Mouse (Mus musculus): ENCODE results near the gene Sumf1.

DNA sequence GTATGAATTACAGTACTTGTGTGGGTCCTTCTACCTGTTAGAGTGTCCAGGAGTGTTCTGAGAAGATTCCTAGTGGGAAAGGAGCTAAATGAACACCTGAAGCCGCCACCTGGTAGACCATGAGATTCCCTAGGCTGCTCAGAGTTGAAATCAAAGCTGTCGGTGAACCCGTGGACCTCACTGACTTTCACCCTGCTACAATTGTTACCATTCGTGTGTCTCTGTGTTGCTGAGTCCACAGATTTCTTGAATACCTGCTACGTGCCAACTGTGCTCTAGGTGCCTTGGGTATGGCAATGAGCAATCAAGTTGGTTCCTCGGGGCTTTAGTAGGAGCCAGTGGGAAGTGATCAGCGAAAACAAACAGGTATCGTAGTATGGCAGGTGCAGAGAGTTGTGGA lies 31.4 kb upstream of the Sumf1 start:
- TF ChIP-seq CTCF (IDR thresholded peaks at IDR 0.05; ENCODE audit: borderline replicate concordance, insufficient read depth, low read length) (no peak), POLR2A (IDR thresholded peaks at IDR 0.05; ENCODE audit: low read depth, low read length) (no peak)

Data from embryonic fibroblast, embryonic 13.5 days (primary cell).